Mouse (Mus musculus): ENCODE measurements around the gene Msx3. TPM values are rescaled to one million over a fixed set of nuclear protein-coding genes. Genes with fewer than 3 reads are reported as not detected.

Msx3 gene
- total RNA-seq (2023): not detected in 2 replicates

DNA sequence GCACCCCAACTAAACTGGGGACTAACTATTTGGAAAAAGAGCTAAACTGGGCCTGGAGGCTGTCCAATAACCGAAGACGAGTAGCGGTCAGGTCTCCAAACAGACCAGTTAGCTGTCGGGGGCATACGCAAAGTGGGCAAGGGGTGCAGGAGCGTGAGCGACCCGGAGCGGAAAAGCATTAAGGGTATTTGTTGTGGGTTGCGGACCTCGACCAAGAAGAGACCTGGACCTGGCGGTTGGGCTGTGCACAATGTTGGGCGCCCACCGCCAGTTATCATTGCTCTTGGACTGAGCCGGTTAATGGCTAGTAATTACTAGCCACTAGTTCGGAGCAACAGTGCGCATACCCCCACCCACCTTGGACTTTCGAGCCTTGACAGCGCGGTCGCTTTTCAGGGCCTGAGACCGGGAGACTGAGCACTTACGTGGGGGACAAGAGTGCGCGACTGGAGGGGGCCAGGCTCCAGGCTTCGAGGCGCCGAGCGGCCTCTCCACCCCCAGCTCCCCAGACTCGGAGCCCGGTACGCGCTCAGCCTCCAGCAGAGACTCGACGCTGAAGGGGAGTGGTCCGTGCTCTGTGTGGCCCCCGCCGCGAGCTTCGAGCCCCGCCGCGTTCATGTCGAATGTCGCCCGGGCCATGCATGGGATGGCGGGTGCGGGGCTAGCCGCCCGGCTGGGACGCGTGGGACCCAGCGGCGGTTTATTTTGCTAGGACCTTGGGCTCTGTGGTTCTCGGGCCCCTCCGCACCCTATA is at the start of gene Msx3:
Gene Msx3, minus strand, starts transcription at position 729 of the 754 bp plus-strand sequence.

GRCm38 (mm10) chr7:140092924-140093528 is 44.1 kb upstream of the Msx3 start, which contains the start of gene Prap1:
Gene Prap1, plus strand, starts transcription at chr7:140093395.

GRCm38 (mm10) chr7:140082242-140082678 is 33.4 kb upstream of the Msx3 start, which contains the start of gene Caly:
Gene Caly, minus strand, starts transcription at chr7:140082548.

GRCm38 (mm10) chr7:140036281-140037170 is 12.4 kb downstream of the Msx3 start, which contains the start of the genes Zfp511 and Tubgcp2:
Gene Zfp511, plus strand, starts transcription at chr7:140036391.
Gene Tubgcp2, minus strand, starts transcription at chr7:140036669.

Other genes starting within 250 kb of the Msx3 start
- gene Adgra1, start 214.9 kb downstream of the Msx3 start, total RNA-seq (2023): not detected in 2 replicates
- not detected in 2 replicates for gene Kndc1, start 154.4 kb downstream of the Msx3 start, total RNA-seq (2023)
- not detected in 2 replicates for gene Utf1, start 105.3 kb downstream of the Msx3 start, total RNA-seq (2023)
- 3.3 and 3.9 TPM in 2 replicates for gene 6430531B16Rik, start 70.3 kb downstream of the Msx3 start, total RNA-seq (2023)
- 1,061 and 1,613 TPM in 2 replicates for gene Adam8, start 56.5 kb downstream of the Msx3 start, total RNA-seq (2023)
- 11.3 and 18.2 TPM in 2 replicates for gene Zfp511, start 12.7 kb downstream of the Msx3 start, total RNA-seq (2023)
- 22.2 and 22.9 TPM in 2 replicates for gene Tubgcp2, start 12.4 kb downstream of the Msx3 start, total RNA-seq (2023)
- gene Caly, start 33.5 kb upstream of the Msx3 start, total RNA-seq (2023): not detected in 2 replicates
- not detected in 2 replicates for gene Prap1, start 44.3 kb upstream of the Msx3 start, total RNA-seq (2023)
- 6.7 and 8.2 TPM in 2 replicates for gene Fuom, start 53.4 kb upstream of the Msx3 start, total RNA-seq (2023)
- gene Paox, start 66.7 kb upstream of the Msx3 start, total RNA-seq (2023): 3.9 and 9.7 TPM in 2 replicates
- 27.9 and 31.7 TPM in 2 replicates for gene Echs1, start 67.4 kb upstream of the Msx3 start, total RNA-seq (2023)
- gene Mtg1, start 88.5 kb upstream of the Msx3 start, total RNA-seq (2023): 4.7 and 5.0 TPM in 2 replicates
- not detected in 2 replicates for gene Sprn, start 105.8 kb upstream of the Msx3 start, total RNA-seq (2023)
- not detected in 2 replicates for gene Olfr522, start 115.7 kb upstream of the Msx3 start, total RNA-seq (2023)
- gene Olfr523, start 124.1 kb upstream of the Msx3 start, total RNA-seq (2023): not detected in 2 replicates
- not detected in 2 replicates for gene Olfr524, start 156.9 kb upstream of the Msx3 start, total RNA-seq (2023)
- not detected in 2 replicates for gene Cd163l1, start 169.2 kb upstream of the Msx3 start, total RNA-seq (2023)
- not detected in 2 replicates for gene 5830411N06Rik, start 198.2 kb upstream of the Msx3 start, total RNA-seq (2023)